Mouse (Mus musculus) left cerebral cortex, postnatal 36 days (tissue): Measurements from ENCODE around the gene Zc3h12d. TPM values are rescaled to one million over a fixed set of nuclear protein-coding genes. Genes with fewer than 3 reads are reported as not detected.

Experiments
- DNase-seq, 2 experiments: peaks; one replicate each; pipeline ENCODE4 v3.0.0; 2021 to 2022; ENCODE audit warnings: low spot score in 2 of 2, mixed read lengths in 1 of 2
- intact Hi-C: fragments of 180-260 bp; cut with DNase I; formaldehyde crosslinking; loops from one replicate; pipeline ENCODE4 v1.15.1; 2025
- total RNA-seq, 2 experiments: library from RNA; stranded (reverse); gene quantifications; 2 replicates each; pipeline ENCODE4 v1.2.3; 2021

The Zc3h12d gene
- total RNA-seq, 2 experiments from 2014 or later: 0.12 TPM; not detected in 1

DNA sequence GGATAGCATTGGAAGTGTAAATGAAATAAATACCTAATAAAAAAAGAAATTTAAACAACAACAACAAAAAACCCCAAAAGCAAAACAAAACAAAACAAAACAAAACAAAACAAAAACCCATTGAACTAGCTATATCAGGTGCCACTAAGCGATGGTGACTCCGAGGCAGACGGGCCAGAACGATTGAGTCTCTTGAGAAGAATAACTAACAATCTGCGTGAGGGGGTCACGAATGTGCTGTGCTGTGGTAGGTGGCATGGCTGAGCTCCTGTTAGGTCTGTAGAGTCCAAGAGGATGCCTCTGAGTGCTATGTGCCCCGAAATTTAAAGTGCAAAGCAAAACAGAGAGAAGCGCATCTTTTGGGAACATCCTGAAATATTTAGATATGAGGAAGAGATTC is 5.2 kb downstream of the Zc3h12d start:
- no peak for DNase-seq
- intact Hi-C loops: no loop called here

DNA sequence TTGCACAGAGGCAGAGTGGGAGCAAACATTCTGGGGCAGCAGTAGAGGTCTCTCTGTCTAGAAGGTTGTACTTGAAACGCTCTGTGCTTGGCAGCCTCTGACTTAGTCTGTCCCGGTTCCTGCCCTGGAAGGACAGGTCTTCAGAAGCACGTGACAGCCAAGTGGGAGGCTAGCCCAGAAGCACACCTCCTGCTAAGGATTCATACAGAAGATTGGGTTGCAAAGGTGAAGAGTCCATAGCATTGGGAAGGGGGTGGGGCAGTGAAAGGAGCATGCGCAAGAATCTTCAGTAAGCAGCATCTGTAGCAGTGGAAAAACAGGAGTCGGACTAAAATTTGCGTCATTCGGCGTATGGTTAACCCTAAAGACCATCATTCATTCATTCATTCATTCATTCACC is 5.8 kb downstream of the Zc3h12d start:
- intact Hi-C loops: no loop called here
- no peak for DNase-seq

DNA sequence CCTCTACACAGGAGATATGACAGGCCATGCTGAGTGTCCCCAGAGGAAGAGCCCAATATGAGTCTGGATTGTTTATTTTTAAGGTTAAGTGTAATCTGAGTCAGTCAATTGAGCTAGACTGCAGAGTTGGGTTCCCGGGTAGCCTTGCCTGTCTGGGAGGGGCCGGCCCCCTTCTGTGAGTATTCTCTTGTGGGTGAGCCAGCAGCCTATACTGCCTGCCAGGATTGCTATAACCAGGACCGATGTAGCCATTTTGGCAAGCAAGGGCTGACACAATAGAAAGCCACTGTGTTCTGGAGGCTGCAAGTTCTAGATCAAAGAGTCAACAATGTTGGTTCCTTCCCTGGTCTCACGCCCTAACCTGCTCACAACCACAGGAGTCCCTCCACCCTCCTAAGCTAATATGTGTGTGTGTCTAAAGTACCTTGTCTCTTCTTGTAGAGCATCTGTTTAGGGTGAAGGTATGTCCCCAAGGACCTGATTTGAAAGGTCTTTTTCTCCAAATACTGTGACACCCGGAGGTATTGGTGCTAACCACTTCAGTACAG is 6.7 kb downstream of the Zc3h12d start:
- DNase-seq: no peak
- intact Hi-C loops: no loop called here

DNA sequence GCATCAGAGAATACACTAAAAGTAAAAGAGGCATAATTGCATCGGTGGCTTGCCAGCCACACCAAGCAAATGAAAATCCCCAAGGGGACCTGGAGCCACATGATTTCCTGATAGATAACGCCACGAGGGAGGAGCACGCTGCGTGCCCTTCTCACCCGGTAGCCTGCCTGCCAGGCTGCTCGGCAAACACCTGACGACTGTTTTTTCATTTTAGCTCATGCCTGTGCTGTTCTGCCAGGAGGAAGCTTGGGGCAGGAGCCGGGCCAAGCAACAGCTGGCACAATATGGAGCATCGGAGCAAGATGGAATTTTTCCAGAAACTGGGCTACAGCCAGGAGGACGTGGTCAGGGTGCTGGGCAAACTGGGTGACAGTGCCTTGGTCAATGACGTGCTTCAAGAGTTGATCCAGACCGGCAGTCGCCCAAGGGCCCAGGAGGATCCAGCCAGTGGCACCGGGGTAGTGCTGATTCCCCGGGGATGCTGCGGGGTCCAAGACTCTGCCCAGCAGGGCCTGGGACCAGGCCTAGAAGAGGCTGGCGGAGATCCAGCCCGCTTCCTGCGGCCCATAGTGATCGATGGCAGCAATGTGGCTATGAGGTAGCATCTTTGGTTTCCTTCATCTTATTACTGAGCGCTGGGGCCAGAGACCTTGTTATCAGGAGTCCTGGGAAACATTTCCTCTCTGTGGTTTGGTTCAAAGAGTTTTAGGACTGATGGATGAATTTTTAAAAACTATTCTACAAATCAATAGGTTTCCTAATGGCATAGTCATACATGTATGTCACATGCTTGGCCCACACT is 7.5 kb downstream of the Zc3h12d start:
- DNase-seq: no peak
- intact Hi-C loops: no loop called here

DNA sequence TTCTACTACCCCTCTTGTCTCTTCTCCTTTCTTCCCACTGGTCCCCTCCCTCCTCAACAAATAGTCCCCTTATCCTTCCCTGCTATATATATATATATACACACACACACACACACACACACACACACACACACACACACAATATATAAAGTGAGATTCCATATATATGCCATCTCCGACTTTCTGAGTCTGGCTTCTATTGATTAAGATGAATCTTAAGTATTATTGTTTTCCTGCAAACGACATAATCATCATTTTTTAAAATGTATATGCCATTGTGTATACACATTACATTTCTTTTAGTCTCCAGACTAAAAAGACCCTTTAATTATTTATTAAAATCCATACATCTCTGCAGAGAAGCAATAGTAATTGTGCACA is 8.1 kb downstream of the Zc3h12d start:
- DNase-seq: no peak
- intact Hi-C loops: no loop called here

DNA sequence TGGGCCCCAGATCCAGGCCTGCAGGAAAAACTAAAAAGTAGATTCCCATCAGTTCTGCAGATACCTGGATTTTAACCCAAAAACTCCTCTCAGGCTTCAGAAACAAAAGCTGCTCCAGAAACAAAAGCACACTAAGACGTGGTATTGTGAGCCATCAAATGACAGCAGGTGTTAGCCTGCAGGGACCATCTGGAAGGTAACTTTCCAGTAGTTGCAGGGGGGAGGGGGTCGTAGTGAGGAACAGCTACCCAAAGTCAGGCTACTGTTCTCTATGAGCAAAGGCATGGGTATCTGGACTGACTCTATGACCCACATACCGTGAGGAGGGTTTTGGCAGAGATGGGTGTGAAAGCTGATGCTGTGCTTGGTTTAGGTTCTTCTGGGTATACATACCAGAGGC is 8.5 kb downstream of the Zc3h12d start:
- intact Hi-C loops: no loop called here
- DNase-seq: no peak

DNA sequence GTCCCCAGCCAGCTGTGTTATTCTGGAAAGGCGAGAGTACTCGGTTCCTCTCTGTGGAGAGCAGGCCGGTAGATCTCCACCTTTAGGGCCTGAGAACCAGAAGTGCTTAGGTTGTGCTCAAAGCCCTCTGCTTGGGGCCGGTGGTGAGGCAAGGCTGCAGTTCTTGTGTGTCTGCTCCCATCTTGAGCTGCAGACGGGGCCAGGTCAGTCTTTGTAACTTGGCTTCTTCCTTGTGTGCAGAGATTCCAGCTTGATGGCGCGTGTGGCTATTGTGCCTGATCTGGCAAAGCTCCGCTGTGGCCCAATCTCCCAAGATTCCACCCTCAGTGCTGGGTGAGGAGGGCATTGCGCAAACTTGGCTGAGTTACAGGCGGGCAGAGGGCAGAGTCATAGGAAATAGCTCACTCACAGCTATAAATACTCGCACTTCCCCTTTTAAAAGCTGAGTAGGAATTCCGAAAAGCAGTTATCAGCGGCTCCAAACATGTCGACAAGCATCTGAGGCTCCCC is 9.4 kb downstream of the Zc3h12d start:
- intact Hi-C loops: no loop called here
- no peak for DNase-seq

DNA sequence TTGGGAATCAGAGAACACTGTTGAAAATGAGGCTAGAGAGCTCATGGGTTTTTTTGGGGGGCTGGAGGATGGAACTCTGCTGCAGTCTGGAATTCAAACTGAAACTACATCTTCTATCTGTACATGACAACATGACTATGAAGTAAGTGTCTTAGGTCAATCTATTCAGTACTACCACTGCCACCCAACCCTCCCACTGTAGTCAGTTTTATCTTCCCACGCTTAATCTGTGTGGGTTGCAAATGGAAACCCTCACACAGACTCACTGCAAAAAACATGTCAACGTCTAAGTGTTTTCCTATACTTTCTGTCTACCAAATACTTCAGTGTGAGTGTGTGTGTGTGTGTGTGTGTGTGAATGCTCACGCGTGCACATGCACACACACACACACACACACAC is 10.9 kb downstream of the Zc3h12d start:
- intact Hi-C loops: no loop called here
- DNase-seq: no peak

DNA sequence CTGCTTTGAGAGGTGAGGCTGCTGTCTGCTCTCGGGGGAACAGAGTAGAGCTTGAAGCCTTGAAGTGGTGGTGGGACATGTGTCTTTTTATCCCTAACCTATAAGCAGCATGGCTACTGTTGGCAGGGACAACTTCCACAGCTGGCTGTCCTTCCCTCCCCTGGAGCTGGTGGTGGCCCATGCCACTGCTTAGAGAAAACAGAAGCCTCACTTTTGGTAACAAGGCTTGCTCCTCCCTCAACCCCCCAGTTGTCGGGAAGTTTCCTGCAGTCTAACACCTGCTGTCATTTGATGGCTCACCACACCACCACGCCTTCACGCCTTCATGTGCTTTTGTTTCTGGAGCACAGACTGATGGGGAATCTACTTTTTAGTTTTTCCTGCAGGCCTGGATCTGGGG is 11.9 kb downstream of the Zc3h12d start:
- intact Hi-C loops: no loop called here

DNA sequence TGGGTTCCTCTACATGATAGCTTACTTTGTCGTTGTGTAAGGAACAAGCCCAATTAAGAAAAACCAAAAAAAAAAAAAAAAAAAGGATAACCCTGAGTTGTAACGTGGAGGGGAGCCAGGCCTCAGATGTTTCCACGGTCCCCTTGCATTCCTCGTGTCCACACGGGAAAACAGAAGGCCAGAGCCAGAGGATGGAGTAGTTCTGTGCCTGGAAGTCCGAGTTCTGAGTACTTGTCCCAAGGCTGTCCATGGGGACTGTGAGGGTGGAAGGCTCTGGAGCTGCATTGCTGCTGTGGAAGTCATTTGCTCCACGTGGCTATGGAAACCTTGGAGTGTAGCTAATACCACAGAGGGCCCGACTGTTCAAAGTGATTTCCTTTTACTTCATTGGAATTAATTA is 12.9 kb downstream of the Zc3h12d start:
- no peak for DNase-seq
- intact Hi-C loops: no loop called here

More for the DNA sequence above, 11.9 kb downstream of the Zc3h12d start:
- no peak for DNase-seq

DNA sequence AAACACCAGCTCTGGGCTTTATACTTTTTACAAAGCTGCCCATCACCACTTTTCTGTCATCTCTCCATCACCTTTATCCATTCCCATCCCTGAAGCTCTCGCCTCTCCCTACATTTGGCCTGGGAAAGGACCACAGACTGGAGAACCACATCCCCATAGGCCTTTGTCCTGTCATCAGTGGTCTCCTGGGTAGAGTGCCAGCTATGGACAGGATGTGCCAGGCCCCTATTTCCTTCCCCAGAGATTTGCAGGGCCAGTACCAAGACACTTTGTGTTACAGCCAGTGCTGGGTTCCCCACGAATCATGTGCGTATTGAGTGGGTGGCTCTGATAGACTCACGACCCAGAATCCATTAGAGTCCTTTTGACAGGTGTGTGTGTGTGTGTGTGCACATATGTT is 13.7 kb downstream of the Zc3h12d start:
- DNase-seq: no peak
- intact Hi-C loops: no loop called here

DNA sequence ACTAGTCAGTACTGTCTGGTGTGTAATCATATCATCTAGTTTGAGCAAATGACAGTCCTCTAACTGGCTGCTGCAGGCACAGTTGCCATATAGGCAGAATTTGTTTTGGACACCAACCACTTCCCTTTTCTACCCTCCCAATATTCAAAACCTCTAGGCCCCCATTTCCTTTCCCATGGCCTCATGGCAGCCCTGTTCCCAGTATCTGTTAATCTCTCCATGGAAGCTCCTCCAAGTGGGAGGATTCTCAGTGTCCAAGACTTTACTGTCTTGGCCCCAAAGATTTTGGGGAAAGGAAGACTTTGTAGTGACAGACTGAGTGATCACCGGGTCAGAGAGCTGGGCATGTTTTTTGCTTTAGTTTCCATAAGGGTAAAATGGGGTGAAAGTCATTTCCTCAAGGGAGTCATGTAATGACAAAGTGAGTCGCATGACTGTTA is 14.9 kb downstream of the Zc3h12d start:
- intact Hi-C loops: no loop called here
- DNase-seq: no peak

DNA sequence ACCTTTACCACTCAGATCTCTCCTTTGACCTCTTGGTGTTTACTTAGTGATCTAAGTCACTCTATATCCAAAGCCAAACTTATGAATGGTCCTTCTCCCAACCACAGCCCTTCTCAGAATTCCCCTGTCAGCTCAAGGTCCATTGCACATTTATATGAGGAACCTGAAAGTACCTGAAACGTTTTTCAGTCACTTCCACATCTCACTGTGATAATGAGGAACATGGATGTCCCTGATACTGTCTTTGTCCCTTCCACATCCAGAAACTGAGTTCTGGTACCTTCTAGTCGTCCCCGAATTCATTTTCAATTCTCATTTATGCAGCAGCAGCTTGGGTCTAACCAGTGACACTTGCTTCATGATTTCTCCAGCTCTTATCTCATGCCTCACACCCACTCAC is 19.6 kb downstream of the Zc3h12d start:
- no peak for DNase-seq
- intact Hi-C loops: no loop called here

DNA sequence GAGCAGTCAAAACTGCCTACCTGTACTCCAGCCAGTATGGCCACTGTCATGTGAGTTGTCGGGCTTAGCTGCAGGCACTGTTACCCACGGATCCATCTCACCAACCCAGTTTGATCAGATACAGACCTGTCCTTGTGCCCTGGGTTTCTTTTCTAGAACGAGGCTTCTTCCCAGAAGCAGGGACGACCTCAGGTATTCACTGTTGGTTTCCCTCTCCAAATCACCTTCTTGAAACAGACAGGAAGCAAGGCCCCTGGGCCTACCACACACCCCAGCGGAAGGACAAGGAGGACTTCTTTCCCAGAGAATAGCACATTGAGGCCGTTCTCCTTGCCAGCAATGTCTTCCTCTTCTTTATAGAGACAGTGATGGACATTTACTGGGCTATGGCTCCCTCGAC is 28.2 kb downstream of the Zc3h12d start:
- DNase-seq: no peak
- intact Hi-C loops: no loop called here

DNA sequence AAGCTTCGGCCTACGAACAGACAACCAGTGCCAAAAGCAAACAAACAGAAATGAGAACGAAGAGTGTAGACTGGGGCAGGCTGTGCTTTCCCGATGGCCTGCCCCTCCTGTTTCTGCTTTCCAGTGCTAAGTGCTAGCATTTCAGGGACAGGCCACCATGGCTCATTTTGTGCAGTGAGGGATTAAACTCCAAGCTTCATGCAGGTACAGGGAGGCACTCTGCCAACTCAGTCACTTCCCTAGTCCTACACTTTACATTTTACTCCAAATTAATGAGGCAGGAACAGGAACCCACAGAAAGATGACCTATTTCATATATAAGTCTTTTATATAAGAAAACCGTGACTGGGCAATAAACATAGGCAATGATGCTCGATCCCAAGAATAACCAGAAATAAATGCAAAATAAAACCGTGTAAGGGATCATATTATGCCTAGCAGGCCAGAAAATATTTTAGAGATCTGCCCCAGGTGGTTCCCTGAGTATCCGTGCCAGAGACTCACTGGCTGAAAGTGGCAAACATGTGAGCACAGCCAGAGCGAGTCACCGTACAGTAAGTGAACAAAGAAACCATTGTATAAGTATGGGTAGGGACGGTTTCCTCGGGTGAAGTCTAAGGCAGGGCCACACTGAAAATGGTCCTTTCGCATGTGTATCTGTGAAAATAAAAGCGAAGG is 29.1 kb downstream of the Zc3h12d start:
- intact Hi-C loops: no loop called here
- DNase-seq: no peak

DNA sequence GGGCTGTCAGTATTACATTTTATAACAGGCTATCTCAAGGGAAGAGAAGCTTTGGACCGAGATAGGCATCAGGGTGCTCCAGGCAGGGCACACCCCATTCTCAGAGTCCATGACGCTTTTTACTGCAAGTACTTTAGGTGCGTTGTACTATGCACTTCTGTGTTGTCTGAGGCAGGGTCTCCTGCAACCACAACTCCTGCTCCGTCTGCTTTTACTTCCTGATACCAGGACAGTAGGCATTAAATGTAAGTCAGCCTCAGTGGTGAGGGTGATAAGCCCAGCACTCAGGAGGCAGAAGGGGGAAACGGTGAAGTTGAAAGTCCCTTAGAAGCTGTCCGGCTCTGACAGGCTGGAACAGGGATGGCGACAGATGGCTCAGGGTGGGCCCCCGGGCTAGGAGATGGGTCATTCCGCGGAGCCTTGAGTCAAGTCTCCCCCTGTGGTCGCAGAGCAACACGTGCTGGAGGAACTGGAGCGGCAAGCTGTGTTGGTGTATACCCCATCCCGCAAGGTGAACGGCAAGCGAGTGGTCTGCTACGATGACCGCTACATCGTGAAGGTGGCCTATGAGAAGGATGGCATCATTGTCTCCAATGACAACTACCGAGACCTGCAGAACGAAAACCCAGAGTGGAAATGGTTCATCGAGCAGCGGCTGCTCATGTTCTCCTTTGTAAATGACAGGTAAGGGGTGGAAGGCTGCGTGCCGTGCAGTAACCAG is 29.8 kb downstream of the Zc3h12d start:
- no peak for DNase-seq
- intact Hi-C loops: no loop called here

DNA sequence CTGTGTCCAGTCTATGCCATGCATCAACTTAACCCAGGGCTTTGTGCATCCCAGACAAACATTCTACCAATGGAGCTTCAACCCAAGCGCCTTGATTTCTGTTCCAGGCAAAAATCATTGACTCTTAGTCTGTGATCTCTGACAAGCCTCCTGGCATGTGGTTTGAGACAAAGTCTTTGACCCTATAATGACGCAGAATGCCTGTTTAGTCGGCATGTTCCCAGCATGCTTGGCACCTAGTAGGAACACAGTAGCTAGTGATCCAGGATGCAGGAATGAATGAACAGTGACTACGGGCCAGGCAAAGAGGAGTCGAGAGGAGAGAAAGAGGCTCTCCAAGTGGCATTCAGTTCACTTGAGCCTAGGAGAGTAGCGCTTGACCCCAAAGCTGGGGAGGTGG is 31.1 kb downstream of the Zc3h12d start:
- DNase-seq: no peak
- intact Hi-C loops: no loop called here

DNA sequence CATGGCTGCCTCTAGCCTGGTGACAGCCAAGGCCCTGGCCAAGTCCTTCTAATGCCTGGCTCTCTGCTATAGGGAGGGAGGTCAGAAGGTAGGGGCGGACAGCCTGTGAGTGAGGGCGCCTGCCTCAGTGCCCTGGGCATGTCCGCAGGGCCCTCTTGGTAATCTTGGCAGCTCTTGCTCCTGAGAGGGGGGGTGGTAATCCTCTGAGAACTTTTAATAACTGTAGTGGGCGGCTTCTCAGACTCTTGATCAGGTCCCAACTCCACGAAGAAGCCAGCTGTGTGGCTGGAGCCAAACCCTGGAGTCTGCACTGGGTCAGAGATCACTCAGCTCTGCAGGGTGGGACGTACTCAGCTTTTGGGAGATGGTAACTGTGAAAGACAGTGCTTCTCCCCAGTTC is 31.9 kb downstream of the Zc3h12d start:
- intact Hi-C loops: no loop called here
- no peak for DNase-seq

DNA sequence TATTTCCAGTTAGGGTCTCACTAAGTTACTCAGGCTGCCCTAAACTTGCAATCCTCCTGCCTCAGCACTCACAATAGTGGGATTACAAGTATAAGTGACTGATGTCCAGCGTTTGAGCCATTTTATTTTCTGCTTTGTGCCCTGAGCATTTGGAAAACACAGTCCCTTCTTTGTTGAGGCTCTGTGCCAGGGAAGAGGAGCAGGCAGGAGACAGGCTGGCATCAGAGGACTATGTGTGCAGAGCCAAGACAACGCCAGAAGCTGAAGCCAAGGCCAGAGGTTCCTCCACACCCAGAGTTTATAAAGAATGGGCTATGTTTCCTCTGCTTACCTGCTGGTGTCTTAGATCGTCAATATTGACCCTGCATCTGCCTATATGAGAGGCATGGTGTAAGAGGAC is 32.5 kb downstream of the Zc3h12d start:
- no peak for DNase-seq
- intact Hi-C loops: no loop called here
